Mouse (Mus musculus) frontal cortex, postnatal 25 days (tissue): Measurements from ENCODE around the gene 1700015G11Rik.

Experiments used
- DNase-seq, 2 experiments: peaks; one replicate each; pipeline ENCODE4 v3.0.0; 2022; ENCODE audit warnings: low spot score in 2 of 2

Gene 1700015G11Rik

GRCm38 (mm10) chr7:51967581-51967980 is 47.9 kb downstream of the 1700015G11Rik start:
- DNase-seq: no peak

DNA sequence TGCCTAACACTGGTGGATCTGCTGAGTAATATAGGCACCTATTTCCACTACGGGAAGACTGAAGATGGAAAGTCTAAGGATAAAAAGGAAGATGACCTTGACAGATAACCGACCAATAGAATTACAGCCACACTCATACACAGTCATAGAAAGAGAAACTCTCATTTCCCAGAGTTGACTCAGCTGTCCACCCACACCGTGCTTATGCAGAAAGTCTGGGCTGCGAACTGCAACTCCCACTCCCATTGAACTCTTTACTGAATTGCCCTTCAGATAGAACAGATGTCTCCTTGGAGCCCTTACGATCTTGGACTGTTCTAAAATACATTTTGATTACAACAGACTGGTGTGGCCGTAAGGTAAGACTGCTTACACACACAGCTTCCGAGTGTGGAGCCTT is 50.8 kb downstream of the 1700015G11Rik start:
- DNase-seq: no peak

DNA sequence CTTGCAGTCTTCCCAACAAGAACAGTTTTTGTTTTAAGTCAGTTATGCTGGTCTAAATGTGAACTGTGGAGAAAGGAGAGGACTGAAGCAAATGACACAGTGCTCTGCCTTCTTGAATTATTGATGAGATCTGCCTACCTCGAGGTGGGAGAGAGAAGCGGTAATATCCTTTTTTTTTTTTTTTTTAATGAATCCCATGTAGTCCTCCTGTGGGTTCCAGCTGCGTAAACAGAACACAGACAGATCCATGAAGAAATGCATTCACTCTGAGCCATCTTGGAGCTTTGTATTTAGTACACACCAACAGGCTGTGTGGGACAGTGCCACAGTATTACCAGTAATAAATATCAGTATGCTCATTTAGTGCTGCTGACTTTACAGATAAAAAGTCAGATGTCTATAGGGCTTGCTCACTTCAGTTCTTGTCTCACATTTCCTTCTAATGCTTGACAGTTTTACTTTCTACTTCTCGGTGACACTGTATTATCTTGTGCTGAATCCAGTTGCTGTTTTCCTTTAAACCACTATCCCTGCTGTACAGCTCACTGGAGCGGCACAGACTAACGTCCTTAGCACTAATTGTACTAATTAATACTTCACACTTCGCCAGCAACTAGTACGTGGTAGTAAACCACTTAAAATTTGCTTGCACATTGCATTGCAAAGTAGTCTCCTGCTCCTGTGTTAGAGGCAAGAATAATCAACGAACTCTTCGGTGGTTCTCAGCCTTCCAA is 53.1 kb downstream of the 1700015G11Rik start:
- no peak for DNase-seq
